8 mouse cellular contexts compared by ENCODE assay signal in genomic region chr3:55241730-55242421, GRCm38 (mm10). TPM values are rescaled to one million over a fixed set of nuclear protein-coding genes. Genes with fewer than 3 reads are reported as not detected.
A peak's percentile ranks its signal among the peaks of the same experiment; 100 is the strongest.
DNase-seq lines count a peak whose midpoint lies in the region; ATAC-seq and TF ChIP-seq lines count a peak whose summit lies in the region.

Gene Dclk1 (plus strand): TSS chr3:55242364.

- ATAC-seq in hindbrain, embryonic 16.5 days, result no peak
- no peak for ATAC-seq in stomach, postnatal 0 days (ENCODE audit: low FRiP score, low TSS enrichment)

- H3K9ac ChIP-seq in hindbrain, embryonic 16.5 days (ENCODE audit: low read depth, low read length), result peak within 1 kb of the TSS; percentile 99
- peak within 1 kb of the TSS; percentile 55; the same call in 1 of the 2 replicates for H3K9ac ChIP-seq in stomach, postnatal 0 days (ENCODE audit: low read length)

- H3K27ac ChIP-seq in hindbrain, embryonic 16.5 days (ENCODE audit: low read depth, low read length), result peak within 1 kb of the TSS; percentile 99
- H3K27ac ChIP-seq in stomach, postnatal 0 days (replicated peaks), result 0 out of 2 replicates have a peak within 1 kb of the TSS, but pooled peaks have one; percentile 18

- peaks cover 19% of the 10 kb centered on the region for H3K4me1 ChIP-seq in hindbrain, embryonic 16.5 days (ENCODE audit: control insufficient read depth, insufficient read depth, low read depth, low read length)
- no peaks in the 10 kb centered on the region for H3K4me1 ChIP-seq in lung, adult 2 months (ENCODE audit: control insufficient read depth, insufficient read depth, low read length)
- no peaks in the 10 kb centered on the region for H3K4me1 ChIP-seq in stomach, postnatal 0 days (replicated peaks; ENCODE audit: control insufficient read depth, insufficient read depth)

- no peak for TF ChIP-seq EP300 in stomach, postnatal 0 days (optimal IDR thresholded peaks at IDR 0.05)

- H3K9me3 ChIP-seq in hindbrain, embryonic 16.5 days (ENCODE audit: control insufficient read depth, low read length), result no peaks in the 10 kb centered on the region
- no peaks in the 10 kb centered on the region for H3K9me3 ChIP-seq in stomach, postnatal 0 days (ENCODE audit: control insufficient read depth, low read length)

- no peak for TF ChIP-seq CTCF in lung, adult 2 months (IDR thresholded peaks at IDR 0.05; ENCODE audit: insufficient read depth, low read length)
- no peak for TF ChIP-seq CTCF in stomach, postnatal 0 days (IDR thresholded peaks at IDR 0.05; ENCODE audit: low read depth)

- H3K27me3 ChIP-seq in hindbrain, embryonic 16.5 days (replicated peaks; ENCODE audit: control insufficient read depth, insufficient read depth, low read length), result no peaks in the 10 kb centered on the region
- H3K27me3 ChIP-seq in stomach, postnatal 0 days (ENCODE audit: control insufficient read depth, insufficient read depth, low read length), result no peaks in the 10 kb centered on the region

- TF ChIP-seq POLR2A in lung, adult 2 months (IDR thresholded peaks at IDR 0.05; ENCODE audit: borderline replicate concordance, extremely low read depth, low read depth, low read length), result no peak

- H3K4me3 ChIP-seq in hindbrain, embryonic 16.5 days (ENCODE audit: low read length), result peak within 1 kb of the TSS; percentile 91
- H3K4me3 ChIP-seq in lung, adult 2 months (replicated peaks; ENCODE audit: extremely low read depth, low read depth, low read length), result peak within 1 kb of the TSS; percentile 18
- peak within 1 kb of the TSS; percentile 45 for H3K4me3 ChIP-seq in stomach, postnatal 0 days (ENCODE audit: low read depth, low read length)

- H3K36me3 ChIP-seq in hindbrain, embryonic 16.5 days (ENCODE audit: control insufficient read depth, insufficient read depth, low read length), result no peaks in the 10 kb centered on the region
- H3K36me3 ChIP-seq in stomach, postnatal 0 days (ENCODE audit: control insufficient read depth, insufficient read depth, low read length), result no peaks in the 10 kb centered on the region

- H3K4me2 ChIP-seq in hindbrain, embryonic 16.5 days (ENCODE audit: low read length), result peak within 1 kb of the TSS; percentile 83
- H3K4me2 ChIP-seq in stomach, postnatal 0 days (replicated peaks; ENCODE audit: low read depth), result peak within 1 kb of the TSS; percentile 72

- peak; percentile 14 for DNase-seq in urinary bladder, postnatal 25 days (ENCODE audit: low spot score)
- no peak for DNase-seq in urinary bladder, postnatal 10 days (ENCODE audit: low spot score)
- DNase-seq in gastrocnemius, adult 8-10 months (ENCODE audit: low spot score in 2 of 2), result peak; percentile 16 to 28
- DNase-seq in lung, adult 2 months, result peak; percentile 59
- DNase-seq in stomach, postnatal 0 days (ENCODE audit: low spot score), result no peak
- no peak for DNase-seq in frontal cortex, postnatal 14 days (ENCODE audit: low spot score in 2 of 2)
- no peak for DNase-seq in c-Kit-positive CD71-positive TER-119-positive erythroid progenitor cells, embryonic 14.5 days (ENCODE audit: low spot score)

- 30% methylated on average over 10 of the region's 10 CpGs for WGBS in hindbrain, embryonic 16.5 days
- WGBS in lung, adult 2 months, result 24% methylated on average over 10 of the region's 10 CpGs
- 28% methylated on average over 10 of the region's 10 CpGs for WGBS in stomach, postnatal 0 days

RNA-seq across cellular contexts. Expression of gene Dclk1, which starts in this region (rescaled TPM):
- 1 to 10 TPM; 2.0 to 3.1 (median 2.5) TPM for total RNA-seq in gastrocnemius, adult 8-10 months (2022)
- polyA plus RNA-seq in hindbrain, embryonic 16.5 days (2015; fragmentation: Nextera tagmentation; extraction: Ambion mirVana), result 234 and 262 TPM in 2 replicates
- polyA plus RNA-seq in lung, adult 2 months (2012; rRNA removed), result 1.6 and 1.9 TPM in 2 replicates
- polyA plus RNA-seq in stomach, postnatal 0 days (2015; fragmentation: Nextera tagmentation; extraction: Ambion mirVana), result 4.4 and 4.6 TPM in 2 replicates

Comparison
In these comparisons a context has a peak if more than half of its experiments do, and no peak if none do; other contexts are left out.
1. RNA of gene Dclk1 (polyA plus RNA-seq): 234 to 262 TPM in hindbrain, embryonic 16.5 days; 4.4 to 4.6 TPM in stomach, postnatal 0 days and 1.6 to 1.9 TPM in lung, adult 2 months; every median in the first group is over 10 times any median in the second.
2. DNase-seq: peak in urinary bladder, postnatal 25 days (single experiment), gastrocnemius, adult 8-10 months (2 of 2) and lung, adult 2 months (single experiment); none in urinary bladder, postnatal 10 days (single experiment), stomach, postnatal 0 days (single experiment), frontal cortex, postnatal 14 days (0 of 2) and c-Kit-positive CD71-positive TER-119-positive erythroid progenitor cells, embryonic 14.5 days (single experiment).
3. H3K4me3 ChIP-seq: peak in every context shown above with its lines; median percentile 91 in hindbrain, embryonic 16.5 days; 45 in stomach, postnatal 0 days; 18 in lung, adult 2 months.